Mouse (Mus musculus) neutrophil, adult 5-6 weeks (primary cell): ENCODE data around the gene Dnah14. TPM values are rescaled to one million over a fixed set of nuclear protein-coding genes. Genes with fewer than 3 reads are reported as not detected.

Experiments used
- ATAC-seq: fragments of 151-379, 151-347 bp; 2 replicates; pipeline ENCODE4 v1.8.0; 2017; ENCODE audit warnings: mild to moderate bottlenecking, moderate TSS enrichment; ENCODE audit not compliant: insufficient number of reproducible peaks, poor library complexity, low FRiP score, severe bottlenecking; ENCODE audit errors: extremely low read depth
- total RNA-seq: library from RNA; stranded (forward); fragments of 200-1000 nt; gene quantifications from 2 replicates; pipeline ENCODE4 v1.2.3, GENCODE M21; 2017

The Dnah14 gene
- total RNA-seq, 1 experiment from 2014 or later, result 3.5 TPM

DNA sequence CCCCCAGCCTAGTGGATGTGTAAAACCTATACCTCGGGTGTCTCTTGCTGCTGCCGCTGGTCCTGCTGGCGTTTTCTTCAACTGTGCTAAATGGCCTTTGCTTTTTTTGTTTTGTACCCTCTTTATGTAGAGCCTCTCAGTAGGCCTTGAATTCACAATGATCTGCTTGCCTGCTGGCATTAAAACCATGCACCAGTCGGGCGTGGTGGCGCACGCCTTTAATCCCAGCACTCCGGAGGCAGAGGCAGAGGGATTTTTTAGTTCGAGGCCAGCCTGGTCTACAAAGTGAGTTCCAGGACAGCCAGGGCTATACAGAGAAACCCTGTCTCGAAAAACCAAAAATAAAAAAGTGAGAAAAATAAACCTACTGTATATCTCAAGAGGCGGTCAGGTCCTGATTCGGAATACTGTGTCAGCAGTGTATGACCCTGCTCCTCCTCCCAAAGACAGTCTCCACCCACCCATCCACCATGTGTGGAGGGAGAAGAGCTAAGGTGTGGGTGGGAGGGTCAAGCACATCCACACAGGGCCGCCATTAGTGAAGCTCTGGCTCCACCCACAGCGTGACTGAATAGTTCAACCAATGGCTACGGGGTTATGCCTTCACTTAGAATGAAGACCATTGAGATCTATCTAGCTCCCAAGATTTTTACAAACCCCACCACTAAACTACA, 268.7 kb downstream of the Dnah14 start:
- no peak for ATAC-seq

DNA sequence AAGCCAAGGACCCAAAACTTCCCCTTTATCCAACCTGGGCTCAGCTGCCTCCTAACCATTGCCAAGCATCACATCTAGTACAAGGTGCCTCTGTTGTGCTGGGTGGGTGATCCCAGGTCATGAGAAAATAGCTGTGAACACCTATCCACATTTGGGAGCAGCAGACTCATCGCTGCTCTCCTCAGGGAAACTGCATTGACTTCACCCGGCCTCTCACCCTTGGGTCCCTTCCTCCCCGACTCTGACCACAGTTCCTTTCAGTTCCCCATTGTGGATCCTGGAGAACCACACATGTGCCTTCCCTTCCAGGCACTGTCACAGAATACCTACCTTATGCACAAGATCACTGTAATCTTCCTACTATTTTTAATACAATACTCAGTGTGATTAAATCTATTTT, 269.4 kb downstream of the Dnah14 start:
- ATAC-seq, result peak; percentile 18; the same call in 1 of the 2 replicates

DNA sequence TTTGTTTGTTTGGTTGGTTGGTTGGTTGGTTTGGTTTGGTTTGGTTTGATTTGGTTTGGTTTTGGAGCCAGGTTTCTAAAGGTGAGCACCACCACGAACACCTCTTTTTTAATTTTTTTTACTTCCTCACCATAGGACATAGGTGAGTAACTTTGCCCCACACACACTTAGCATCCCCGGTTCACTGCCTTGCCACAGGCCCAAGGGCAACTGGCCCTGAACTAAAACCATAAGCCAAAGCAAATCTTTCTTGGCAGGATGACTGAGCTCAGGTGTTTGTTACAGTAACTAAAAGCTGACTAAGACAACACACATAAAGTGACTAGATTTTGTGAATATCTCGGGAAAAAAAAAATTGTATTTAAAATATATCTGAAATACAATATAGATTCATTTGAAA, 271.0 kb downstream of the Dnah14 start:
- peak; percentile 37; the same call in 1 of the 2 replicates for ATAC-seq

GRCm38 (mm10) chr1:181848210-181848609, 271.9 kb downstream of the Dnah14 start:
- no peak for ATAC-seq

- no peak for ATAC-seq
Measured at GRCm38 (mm10) chr1:181850441-181850840, 274.1 kb downstream of the Dnah14 start.

GRCm38 (mm10) chr1:181851521-181852310, 275.4 kb downstream of the Dnah14 start:
- ATAC-seq, result no peak

DNA sequence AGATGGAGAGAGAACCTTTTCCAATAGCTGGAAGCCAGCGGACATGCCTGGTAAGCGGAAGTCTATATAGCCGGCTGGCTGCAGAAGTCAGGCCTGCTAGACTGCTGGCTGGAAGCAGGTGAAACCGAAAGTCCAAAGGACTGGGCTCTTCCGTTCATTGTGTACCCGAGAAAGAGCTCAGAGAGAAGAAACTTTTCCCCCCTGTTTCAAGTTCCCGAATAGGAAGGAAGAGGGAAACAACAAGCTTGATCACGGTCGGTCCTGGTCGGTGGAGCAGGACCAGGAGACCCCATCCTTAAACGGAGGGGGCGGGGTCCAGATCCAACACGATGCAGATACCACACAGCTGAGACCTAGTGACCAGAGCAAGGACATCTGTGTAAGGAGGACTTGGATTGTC, 276.1 kb downstream of the Dnah14 start:
- ATAC-seq, result peak; percentile 67

DNA sequence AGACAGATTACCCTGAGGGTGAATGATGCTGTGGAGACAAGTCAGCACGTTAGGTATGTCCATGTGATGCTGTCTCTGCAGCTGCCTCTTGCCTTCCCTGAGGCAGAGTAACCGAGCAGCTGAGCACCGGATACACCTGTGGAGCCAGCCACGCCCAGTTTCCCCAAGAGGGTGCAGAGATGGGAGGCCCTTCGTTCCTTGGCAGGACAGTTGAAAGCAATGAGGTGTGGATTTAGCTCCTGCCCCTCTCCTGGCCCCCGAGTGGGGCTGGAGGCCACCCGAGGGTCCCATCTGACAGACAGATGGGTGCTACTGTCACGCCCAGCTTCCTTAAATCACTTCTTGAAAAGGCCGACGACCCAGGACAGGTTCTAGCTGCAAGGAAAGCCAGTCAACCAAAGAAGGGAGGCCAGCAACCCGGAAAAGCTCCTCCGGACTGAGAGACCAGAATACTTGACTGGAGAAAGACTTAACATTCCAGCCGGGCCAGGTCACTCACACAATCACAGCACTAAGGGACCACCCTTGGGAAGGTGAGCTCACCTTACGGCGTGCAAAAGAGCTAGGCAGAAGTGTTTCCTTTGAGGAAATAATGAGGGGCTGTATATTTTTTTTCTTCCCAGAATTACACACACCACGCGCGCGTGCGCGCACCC, 276.9 kb downstream of the Dnah14 start:
- ATAC-seq, result peak; percentile 90

DNA sequence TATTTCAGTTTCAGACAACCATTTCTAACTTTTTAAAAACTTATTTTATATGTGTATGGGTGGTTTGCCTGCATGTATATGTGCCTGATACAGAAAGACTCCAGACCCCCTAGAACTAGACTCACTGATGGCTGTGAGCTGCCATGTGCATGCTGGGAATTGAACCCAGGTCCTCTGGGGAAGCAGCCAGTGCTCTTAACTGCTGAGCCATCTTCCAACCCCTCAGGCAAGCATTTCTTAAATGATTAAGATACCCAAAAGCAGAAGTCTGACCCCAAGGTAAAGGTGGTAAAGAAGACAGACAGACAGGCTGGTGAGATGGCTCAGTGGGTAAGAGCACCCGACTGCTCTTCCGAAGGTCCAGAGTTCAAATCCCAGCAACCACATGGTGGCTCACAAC, 278.5 kb downstream of the Dnah14 start:
- ATAC-seq, result no peak

DNA sequence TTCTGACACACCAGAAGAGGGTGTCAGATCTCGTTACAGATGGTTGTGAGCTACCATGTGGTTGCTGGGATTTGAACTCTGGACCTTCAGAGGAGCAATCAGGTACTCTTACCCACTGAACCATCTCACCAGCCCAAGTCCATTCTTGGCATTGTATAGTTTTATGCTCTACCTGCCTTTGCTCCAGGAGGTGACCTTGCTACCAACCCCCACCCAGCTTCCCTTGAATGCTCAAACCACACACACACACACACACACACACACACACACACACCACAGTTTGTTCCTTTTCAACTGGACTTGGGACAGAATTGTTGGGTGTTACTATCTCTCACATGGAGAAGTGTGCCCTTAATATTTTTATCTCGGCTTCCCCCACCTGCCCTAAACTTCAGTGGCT, 280.0 kb downstream of the Dnah14 start:
- ATAC-seq, result no peak

GRCm38 (mm10) chr1:181860659-181861058, 284.3 kb downstream of the Dnah14 start:
- ATAC-seq, result peak; percentile 96

- ATAC-seq, result no peak
Measured at GRCm38 (mm10) chr1:181861181-181861902, 285.0 kb downstream of the Dnah14 start.

DNA sequence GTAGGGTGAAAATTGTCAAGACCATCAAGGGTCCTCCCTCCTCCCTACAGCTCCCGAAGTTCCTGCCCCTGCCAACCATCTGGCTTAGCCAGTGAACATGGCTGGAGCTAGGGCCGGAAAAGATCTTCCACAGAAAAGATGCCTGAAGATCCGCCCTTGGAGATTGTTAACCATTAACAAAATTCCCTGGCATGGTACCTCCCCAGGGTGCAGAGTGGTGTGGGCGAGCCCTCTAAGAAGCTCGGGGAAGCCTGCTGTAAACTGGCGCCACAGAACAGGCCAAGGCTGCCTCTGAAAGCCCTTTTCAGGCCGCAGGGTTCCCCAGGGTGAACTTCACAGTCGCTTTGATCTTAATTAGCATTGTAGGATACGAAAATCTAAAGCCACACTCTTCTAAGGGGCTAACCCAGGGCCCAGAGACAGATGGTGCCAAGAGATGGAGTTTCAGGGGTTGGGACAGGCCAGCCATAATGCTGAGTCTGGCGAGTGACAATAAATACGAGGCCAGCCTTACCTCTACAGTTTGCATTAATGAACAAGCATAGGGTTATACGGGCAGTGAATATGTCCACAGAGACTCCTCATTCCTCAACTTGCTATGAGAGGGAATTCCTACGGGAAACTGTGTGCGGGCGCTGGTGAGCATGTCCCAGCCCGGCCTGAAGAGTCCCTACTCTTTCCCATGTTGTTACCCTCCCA, 286.5 kb downstream of the Dnah14 start:
- no peak for ATAC-seq

- ATAC-seq, result no peak
Measured at GRCm38 (mm10) chr1:181863431-181863830, 287.1 kb downstream of the Dnah14 start.

Other genes with a start within 250 kb of the Dnah14 start
- not detected in 2 replicates for gene Cnih3, start 223.9 kb upstream of the Dnah14 start, total RNA-seq
- gene Ccdc121, start 65.1 kb upstream of the Dnah14 start, total RNA-seq, result not detected in 2 replicates